Mouse (Mus musculus) naive thymus-derived CD4-positive, alpha-beta T cell, adult 5 months (primary cell): ENCODE results near the gene Gm13124. TPM values are rescaled to one million over a fixed set of nuclear protein-coding genes. Genes with fewer than 3 reads are reported as not detected.

Source experiments
- polyA plus RNA-seq: library from polyadenylated mRNA; unstranded; fragments of 100-300 nt; shearing (Covaris generic); gene quantifications from one replicate; pipeline ENCODE4 v1.2.1, GENCODE M21; 2017

Gene Gm13124
- polyA plus RNA-seq: not detected

DNA sequence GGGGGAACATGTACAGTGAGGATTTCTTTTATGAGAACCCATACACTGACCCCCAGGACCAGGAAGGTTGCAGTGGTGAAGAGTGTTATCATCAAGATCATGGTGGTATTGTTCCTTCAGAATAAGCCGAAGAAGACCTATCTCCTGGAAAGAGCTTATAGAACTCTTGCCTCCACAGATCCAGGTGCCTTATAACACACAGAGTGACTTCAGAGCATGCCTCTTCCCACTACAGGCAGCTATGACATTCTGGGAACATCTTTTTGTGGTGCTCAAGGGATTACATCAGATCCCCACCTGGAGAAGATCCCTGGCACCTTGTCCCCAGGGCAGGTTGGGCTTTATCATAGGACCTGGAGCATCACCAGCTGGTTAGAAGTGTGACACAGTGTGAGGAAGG is at the start of gene Gm13124:
Gene Gm13124, minus strand, starts transcription at position 101 of the 400 bp plus-strand sequence.

DNA sequence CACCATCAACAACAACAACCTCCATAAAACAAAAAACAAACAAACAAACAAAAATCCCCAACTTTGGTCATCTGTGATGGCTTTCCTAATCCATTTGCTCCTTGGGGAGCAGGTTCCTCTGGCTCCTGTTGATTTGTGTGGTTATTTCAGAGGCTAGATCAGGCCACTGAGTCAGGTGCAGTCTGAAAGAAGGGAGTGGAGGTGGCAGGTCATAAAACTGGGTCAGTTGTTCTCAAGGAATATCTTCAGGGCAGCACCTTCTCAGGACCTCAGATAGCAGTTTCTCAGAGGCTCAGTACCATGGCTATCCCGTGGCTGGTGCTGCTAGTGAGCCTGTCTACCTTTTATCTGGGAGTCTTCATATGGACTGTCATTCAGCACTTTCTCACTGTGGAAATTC is 48.5 kb upstream of the Gm13124 start, which contains the start of gene Aadacl4:
Gene Aadacl4, plus strand, starts transcription at position 301 of the 400 bp plus-strand sequence.

GRCm38 (mm10) chr4:144519522-144519921 is 45.4 kb downstream of the Gm13124 start, which contains the start of gene 9430007A20Rik:
Gene 9430007A20Rik, plus strand, starts transcription at chr4:144519822.

Other genes starting within 250 kb of the Gm13124 start
- not detected for gene Gm13128, start 234.9 kb downstream of the Gm13124 start, polyA plus RNA-seq
- not detected for gene Gm13119, start 207.2 kb downstream of the Gm13124 start, polyA plus RNA-seq
- gene Pramef20, start 187.2 kb downstream of the Gm13124 start, polyA plus RNA-seq: not detected
- not detected for gene Pramef12, start 156.7 kb downstream of the Gm13124 start, polyA plus RNA-seq
- not detected for gene 1700012P22Rik, start 126.4 kb downstream of the Gm13124 start, polyA plus RNA-seq
- gene Gm9944, start 111.8 kb downstream of the Gm13124 start, polyA plus RNA-seq: not detected
- gene Aadacl3, start 101.4 kb downstream of the Gm13124 start, polyA plus RNA-seq: not detected
- gene 9430007A20Rik, start 45.3 kb downstream of the Gm13124 start, polyA plus RNA-seq: not detected
- not detected for gene Aadacl4, start 48.6 kb upstream of the Gm13124 start, polyA plus RNA-seq
- gene Gm436, start 121.2 kb upstream of the Gm13124 start, polyA plus RNA-seq: not detected
- gene Gm13178, start 156.3 kb upstream of the Gm13124 start, polyA plus RNA-seq: not detected
- gene Gm438, start 221.4 kb upstream of the Gm13124 start, polyA plus RNA-seq: not detected